Mouse (Mus musculus) adrenal gland, adult (tissue): ENCODE data around the gene Alad.

ENCODE experiments used
- DNase-seq, 2 experiments: peaks; one replicate each; pipeline ENCODE4 v3.0.0; 2022 to 2023; ENCODE audit warnings: low spot score in 1 of 2; ENCODE audit not compliant: inconsistent age in 2 of 2

Alad gene

GRCm38 (mm10) chr4:62519849-62520233 is at the start of gene Alad:
TSS of gene Alad (minus strand) at chr4:62519918.
- peak; percentile 96 to 98 for DNase-seq

GRCm38 (mm10) chr4:62568359-62568758 is 48.6 kb upstream of the Alad start:
- DNase-seq: no peak

GRCm38 (mm10) chr4:62567696-62568095 is 48.0 kb upstream of the Alad start:
- no peak for DNase-seq

- no peak for DNase-seq
These were observed 46.8 kb upstream of the Alad start for GRCm38 (mm10) chr4:62566530-62566929.

GRCm38 (mm10) chr4:62562006-62562405 is 42.3 kb upstream of the Alad start:
- DNase-seq: no peak

GRCm38 (mm10) chr4:62561630-62562001 is 41.9 kb upstream of the Alad start:
- no peak for DNase-seq

- DNase-seq: peak; percentile 57 to 90
These were observed 41.4 kb upstream of the Alad start for GRCm38 (mm10) chr4:62560963-62561629.

- no peak for DNase-seq
These were observed 40.1 kb upstream of the Alad start, which contains the start of gene Rgs3 for GRCm38 (mm10) chr4:62559797-62560329. TSS of gene Rgs3 (plus strand) at chr4:62559847.

- no peak for DNase-seq
These were observed 37.7 kb upstream of the Alad start for GRCm38 (mm10) chr4:62557436-62557835.

- no peak for DNase-seq
These were observed 32.2 kb upstream of the Alad start for GRCm38 (mm10) chr4:62551966-62552365.

GRCm38 (mm10) chr4:62544801-62545200 is 25.1 kb upstream of the Alad start:
- no peak for DNase-seq

GRCm38 (mm10) chr4:62543782-62544181 is 24.1 kb upstream of the Alad start:
- no peak for DNase-seq

GRCm38 (mm10) chr4:62541802-62542201 is 22.1 kb upstream of the Alad start:
- DNase-seq: no peak

GRCm38 (mm10) chr4:62533729-62534128 is 14.0 kb upstream of the Alad start:
- no peak for DNase-seq

- DNase-seq: no peak
These were observed 7.9 kb upstream of the Alad start for GRCm38 (mm10) chr4:62527655-62528054.

GRCm38 (mm10) chr4:62526256-62526655 is 6.5 kb upstream of the Alad start:
- DNase-seq: peak in 1 of 2 experiments; percentile 46

GRCm38 (mm10) chr4:62525489-62525811 is 5.7 kb upstream of the Alad start:
- peak in 1 of 2 experiments; percentile 37 for DNase-seq

GRCm38 (mm10) chr4:62524651-62525488 is 5.2 kb upstream of the Alad start, which contains the start of the genes Pole3 and 4933430I17Rik:
TSS of gene Pole3 (minus strand) at chr4:62525068.
TSS of gene 4933430I17Rik (plus strand) at chr4:62525369.
- peak; percentile 97 to 99 for DNase-seq

GRCm38 (mm10) chr4:62520892-62521400 is 1.2 kb upstream of the Alad start:
- DNase-seq: no peak

- DNase-seq: no peak
These were observed 433 bp downstream of the Alad start for GRCm38 (mm10) chr4:62519122-62519848.
